Mouse (Mus musculus): Measurements from ENCODE around the gene Bag5.
"Not testable (repeated sequence)": the region's sequence is repeated elsewhere in the genome, so short reads cannot be mapped to it uniquely, and the experiment has no call there.

The Bag5 gene

GRCm38 (mm10) chr12:111734912-111735311 is 21.9 kb upstream of the Bag5 start:
- DNase-seq (ENCODE audit: low spot score): no peak

DNA sequence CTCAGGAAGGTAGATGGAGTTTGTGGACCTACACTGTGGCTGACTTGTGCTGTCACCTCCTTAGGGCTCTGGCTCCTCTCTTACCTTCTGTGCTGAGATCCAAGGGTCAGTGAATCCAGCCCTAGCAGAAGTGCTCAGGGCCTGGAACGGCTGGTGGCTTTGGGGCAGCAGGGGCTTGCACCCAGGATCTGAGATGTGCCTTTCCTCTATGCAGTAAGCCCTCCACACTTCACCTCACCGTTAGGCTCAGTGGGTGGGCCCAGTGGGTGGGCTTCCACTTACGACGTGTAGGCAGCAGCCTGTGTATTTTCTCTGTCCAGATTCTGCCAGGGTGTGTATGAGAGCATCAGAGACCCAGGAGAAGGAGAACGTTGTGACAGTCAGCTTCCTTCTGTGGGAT is 19.9 kb upstream of the Bag5 start:
- DNase-seq (ENCODE audit: low spot score): no peak

- DNase-seq (ENCODE audit: low spot score): peak; percentile 46
Measured at GRCm38 (mm10) chr12:111731822-111732807, 19.1 kb upstream of the Bag5 start.

DNA sequence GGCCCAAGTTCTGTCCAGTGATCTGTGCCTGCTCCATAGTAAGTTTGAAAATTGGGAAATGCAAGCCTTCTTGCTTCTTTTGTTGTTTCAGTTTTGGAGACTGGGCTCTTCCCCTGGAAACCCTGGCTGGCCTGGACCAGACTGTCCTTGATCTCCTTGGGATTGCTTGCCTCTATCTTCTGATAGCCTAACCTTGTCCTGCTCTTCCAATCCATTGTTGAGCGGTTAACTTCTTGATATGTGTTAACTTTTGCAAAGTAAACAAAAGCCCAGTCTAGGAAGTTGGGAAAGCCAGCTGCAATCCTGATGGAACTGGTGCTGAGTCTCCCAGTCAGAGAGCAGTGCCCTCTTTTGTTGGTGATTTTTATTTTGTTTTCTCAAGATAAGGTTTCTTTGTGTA is 14.9 kb upstream of the Bag5 start:
- DNase-seq (ENCODE audit: low spot score): no peak

DNA sequence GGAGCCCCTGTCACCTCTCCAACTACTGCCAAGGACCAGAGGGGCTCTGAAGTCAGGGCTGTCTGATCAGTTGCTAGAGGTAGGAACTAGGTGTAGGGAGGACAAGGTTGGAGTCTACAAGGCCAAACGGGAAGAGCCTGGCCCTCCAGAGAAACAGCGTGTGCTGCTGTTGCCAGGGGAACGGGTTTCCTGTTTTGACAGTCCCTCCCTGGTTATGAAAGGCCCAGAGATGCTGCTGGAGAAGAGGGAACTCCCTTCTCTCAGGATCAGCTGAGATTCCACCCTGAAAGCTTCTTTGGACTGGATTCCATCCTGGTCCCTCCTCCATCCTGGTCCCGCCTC is 13.0 kb upstream of the Bag5 start:
- no peak for DNase-seq (ENCODE audit: low spot score)

DNA sequence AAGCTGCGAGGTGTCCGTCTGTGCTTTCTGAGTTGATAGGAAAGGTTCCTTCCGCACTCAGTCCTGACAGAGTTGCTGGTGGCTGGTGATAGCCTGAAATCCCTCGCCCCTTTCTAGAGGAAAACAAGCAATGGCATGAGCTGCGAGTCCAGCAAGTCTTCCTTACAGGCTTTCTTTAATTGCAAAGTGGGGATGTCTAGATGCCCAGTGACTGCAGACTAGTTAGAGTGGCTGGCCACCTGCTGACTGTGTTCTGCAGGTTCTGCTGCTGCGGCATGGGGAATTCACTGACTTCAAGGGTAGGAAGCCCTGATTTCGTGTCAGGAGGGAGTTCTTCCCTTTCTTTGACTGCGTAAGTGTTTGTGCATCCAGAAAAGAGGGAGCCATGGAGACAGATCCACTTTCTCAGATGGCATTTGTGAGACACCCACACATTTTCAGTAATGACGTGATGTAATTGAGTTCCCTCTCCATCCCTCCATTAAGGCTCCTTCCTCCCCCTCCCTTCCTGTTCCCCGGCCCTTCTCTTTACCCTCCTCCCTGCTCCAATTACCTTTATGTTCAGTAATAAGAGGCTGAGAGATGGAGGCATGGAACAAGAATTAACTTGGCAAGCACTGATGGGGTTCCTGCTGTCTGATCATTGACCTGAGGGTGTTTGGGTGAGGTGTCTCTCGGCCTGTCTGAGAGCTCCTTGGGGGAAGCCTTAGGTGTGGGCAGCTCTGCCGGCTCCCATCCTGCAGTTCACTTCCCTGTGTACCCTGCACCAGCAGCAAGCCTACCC is 12.5 kb upstream of the Bag5 start:
- no peak for DNase-seq (ENCODE audit: low spot score)

DNA sequence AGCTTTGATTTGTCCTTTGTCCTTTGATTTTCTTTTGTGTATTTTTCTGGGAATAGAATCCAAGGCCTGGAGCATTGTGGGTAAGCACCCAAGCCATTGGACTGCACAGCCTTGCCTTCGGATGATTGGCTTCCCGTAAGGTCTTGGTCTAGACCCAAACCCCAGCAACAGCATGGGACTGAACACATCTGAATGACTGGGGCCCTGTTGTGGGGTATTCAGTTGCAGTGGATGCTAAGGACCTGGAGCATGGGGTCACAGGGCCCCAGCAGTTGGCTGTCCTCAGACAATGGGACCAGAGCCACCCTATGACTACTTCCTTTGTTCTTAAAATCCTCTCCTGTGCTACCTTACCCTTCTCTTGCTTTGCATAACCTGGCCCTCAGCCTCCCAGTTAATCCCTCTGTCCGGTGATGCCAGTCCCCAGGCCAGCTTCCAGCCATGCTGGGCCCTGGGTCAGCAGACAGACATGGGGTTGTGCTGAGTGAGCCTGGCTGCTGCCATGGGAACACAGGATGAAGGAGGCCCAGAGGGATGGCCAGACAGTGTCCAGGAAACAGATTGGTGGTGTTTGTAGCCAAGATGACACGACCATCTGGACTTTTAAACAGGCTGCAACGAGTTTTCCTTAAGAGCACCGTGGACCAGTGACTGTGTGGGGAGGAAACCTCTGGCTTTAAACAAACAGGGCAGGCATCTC is 11.7 kb upstream of the Bag5 start:
- no peak for DNase-seq (ENCODE audit: low spot score)

DNA sequence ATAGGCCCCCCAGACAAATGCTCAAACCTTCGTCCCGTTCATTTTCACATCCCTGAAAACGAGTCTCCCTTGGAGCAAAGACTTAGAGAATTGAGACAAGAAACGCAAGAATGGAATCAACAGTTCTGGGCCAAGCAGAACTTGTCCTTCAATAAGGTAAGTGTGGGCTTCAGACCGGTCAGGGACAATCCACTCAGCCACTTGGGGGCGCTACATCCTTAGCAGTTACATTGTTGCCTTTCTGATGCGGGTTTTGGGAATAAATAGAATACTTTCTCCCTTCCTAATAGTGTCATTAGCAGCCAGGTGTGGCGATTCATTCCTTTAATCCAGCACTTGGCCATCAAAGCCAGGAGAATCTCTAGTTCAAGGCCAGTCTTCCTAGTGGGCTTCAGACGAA is 9.6 kb upstream of the Bag5 start:
- no peak for DNase-seq (ENCODE audit: low spot score)

- DNase-seq (ENCODE audit: low spot score): no peak
Measured at GRCm38 (mm10) chr12:111720222-111720621, 7.2 kb upstream of the Bag5 start.

DNA sequence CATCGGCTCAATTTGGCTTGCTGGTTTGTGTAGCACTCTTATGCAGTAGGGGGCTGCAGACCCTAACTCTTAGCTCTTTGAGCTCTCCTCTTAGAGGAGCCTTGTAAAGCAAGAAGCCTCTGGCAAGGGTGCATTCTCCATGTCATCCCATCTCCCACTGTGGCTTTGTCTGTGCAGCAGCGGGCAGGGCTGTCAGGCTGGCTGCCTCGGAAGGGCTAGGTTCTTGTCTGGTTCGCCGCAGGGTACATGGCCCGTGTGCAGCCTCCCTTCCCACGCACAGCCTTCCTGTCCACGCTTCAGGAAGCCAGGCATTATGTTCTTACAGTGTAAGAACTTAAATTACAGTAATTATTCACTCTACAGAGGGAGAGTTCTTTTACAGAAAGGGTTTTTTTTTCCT is 5.6 kb upstream of the Bag5 start:
- DNase-seq (ENCODE audit: low spot score): no peak

GRCm38 (mm10) chr12:111716505-111716904 is 3.4 kb upstream of the Bag5 start:
- DNase-seq (ENCODE audit: low spot score): no peak

GRCm38 (mm10) chr12:111713880-111714279 is 823 bp upstream of the Bag5 start:
- not testable (repeated sequence) for DNase-seq (ENCODE audit: low spot score)

GRCm38 (mm10) chr12:111712476-111712875 is 581 bp downstream of the Bag5 start:
- DNase-seq (ENCODE audit: low spot score): no peak

DNA sequence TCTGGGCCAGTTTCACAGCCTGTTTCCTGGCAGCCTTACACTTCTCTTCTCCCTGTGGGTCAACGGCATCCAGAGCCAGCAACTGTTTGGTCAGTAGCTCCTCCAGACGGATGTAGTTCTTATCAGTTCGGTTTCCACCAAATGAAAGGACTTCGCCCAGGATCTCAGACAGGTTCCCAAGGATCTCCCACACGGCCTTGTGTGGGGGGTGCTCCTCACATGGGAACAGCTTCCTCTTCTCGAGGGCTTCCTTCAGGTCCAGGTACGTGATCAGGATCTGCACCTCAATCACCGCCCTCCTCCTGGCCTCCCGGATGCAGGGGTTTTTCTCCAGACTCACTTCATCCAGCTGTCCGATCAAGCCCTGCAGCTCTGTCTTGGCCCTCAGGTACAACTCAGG is 3.0 kb downstream of the Bag5 start:
- DNase-seq (ENCODE audit: low spot score): no peak

DNA sequence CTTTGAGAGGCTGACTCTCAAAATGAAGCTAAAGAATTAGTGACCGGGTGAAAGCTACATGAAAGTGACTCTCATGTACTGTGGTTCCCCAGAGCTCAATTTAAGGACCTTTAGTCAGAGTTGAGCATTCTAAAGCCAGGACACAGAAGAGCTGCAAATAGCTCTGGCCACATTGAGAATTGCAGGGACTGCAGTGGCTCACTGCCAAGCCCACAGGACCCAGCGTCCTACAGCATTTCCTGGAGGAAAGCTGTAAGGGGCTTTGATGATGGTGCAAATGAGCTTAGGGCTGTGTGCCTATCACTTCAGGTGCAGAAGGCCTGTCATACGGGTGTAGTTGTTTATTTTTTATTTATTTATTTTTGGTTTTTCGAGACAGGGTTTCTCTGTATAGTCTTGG is 4.9 kb downstream of the Bag5 start:
- no peak for DNase-seq (ENCODE audit: low spot score)

DNA sequence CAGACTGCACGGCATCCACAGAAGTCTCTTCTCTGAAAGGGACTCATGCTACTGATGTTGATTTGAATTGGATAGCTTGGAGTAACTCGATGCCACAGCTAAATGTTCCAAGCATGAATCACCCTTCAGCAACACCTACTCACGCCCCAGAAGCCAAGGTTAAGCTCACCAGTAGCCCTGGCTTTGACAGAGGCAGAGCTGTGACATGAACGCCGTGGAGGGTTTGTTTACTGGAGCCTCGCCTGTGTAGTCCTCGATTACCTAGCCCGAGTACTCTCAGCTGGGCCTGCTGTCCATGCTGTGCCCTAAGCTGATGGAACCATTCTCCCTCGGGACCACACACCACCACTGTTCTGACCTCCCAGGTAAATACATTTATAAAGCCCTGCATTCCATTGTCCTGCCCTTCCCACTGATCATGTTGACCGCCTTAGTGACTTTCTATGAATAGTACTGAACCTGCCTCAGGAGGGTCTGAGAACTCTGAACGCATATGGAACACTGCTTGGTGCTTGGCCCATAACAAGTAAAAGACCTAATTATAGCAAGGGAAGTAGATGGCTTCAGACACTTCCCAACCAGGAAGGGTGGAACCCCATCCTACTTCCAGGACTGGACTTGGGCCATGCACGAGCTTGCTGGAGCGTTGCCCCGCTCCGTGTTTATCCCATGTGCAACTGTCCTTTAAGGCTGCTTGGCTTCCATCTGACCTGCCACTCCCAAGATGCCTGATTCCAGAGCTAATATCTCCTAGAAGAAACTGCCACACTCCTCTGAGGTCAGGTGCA is 7.7 kb downstream of the Bag5 start:
- no peak for DNase-seq (ENCODE audit: low spot score)

- no peak for DNase-seq (ENCODE audit: low spot score)
Measured at GRCm38 (mm10) chr12:111704609-111705008, 8.4 kb downstream of the Bag5 start.

GRCm38 (mm10) chr12:111703301-111703700 is 9.8 kb downstream of the Bag5 start:
- DNase-seq (ENCODE audit: low spot score): no peak

GRCm38 (mm10) chr12:111700920-111701458 is 12.1 kb downstream of the Bag5 start:
- DNase-seq (ENCODE audit: low spot score): no peak

DNA sequence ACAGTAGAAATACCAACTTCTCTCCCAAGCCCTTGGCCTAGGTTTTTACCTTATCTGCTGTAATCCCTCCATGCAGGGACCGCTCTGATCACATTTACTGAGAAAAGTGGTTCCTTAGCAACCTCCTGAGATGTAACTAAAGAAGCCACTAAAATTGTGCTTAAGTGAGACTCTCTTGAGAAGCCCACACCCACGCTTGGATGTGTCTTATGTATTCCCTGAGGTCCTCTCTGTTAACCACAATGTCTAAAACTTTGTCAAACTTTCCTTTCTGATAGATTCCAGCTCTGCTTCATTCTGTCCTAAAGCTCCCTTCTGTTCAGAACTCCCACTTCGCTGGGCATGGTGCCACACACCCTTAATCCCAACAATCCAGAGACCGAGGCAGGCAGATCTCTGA is 13.5 kb downstream of the Bag5 start:
- no peak for DNase-seq (ENCODE audit: low spot score)

DNA sequence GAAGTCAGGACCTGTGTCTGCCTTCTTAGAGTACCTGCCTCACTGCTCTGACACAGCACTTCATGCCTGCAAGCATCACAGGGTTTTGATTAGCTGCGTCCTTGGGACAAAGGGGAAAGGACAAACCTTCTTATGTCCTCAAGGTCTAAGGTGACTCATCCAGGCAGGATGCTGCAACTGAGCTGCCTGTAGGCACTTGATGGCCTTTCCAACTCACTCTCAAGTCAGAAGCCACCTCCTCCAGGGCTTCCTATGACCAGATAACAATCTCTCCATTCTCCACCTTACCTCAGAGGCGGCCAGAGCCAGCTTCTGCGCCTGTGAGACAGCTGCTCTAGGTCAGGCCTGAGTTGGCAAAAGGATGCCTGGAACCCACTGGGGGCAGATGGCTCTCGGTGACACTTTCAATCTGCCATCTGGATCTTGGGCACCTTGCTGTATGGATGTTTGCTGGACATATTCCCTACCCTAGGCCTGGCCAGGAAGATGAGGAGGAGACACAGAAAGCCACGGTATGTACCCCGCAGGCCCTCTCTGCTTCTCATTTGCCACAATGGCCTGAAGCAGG is 14.6 kb downstream of the Bag5 start:
- DNase-seq (ENCODE audit: low spot score): no peak
